Mouse (Mus musculus): ENCODE measurements at regions not wholly inside any gene's neighbourhood (a gene's known extent, or its start where the extent isn't known, plus 50 kb on each side); places are given as distances from the start of the nearest gene placed in this dataset.

DNA sequence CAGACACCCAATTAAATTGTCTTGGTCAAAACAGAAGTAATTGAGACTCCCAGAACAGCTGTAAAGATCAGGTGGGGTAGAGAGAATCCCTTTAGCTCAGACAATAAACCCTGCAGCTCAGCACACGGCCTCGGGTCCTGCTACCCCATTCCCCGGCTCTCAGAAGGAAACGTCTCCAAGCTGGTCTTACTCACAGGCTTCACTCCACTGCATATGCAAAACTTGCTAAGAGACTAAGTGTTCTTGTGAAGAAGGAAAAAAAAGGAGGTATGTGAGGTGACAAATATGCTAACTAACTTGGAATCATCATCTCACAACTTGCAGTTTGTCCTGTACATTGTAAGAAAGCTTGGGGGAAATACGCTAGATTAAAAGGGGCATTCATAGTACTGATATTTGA, 79.6 kb upstream of the Ipo5 start:
- no peak for DNase-seq (ENCODE audit: low spot score)

DNA sequence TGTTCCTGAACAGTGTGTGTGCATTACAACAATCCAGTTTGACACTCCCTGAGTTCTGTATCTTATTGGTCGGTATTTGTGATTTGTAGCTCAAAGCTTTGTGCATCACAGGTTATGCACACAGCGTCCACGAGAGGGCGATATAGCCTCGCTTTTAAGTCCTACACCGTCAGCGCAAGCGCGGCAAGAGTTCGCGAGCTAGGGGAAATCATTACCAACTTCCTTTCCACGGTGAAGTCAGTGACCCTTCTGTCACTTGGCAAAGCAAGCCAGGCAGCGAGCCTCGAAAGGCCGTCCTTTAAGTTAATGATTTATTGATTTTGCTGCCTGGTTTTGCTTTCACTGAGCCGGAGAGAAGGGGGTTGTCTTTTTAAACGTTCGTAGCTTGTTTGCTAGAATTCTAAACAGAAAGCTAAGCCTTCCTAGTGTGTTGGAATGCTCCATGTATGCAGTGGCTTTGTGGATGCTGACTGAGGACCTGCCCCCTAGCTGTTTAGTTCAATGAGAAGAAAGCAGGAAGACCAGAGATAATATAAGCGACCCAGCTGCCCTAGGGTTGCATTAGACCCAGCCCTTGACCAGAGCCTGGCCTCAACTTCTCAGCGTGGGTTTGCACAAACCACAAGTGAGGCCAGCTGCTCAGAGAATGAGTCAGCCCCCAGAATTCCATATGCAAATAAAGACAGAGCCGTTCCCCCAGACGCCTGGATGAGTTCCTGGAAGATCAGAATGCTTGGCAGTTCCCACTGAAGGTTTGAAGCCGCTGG, 79.0 kb upstream of the Ipo5 start:
- DNase-seq (ENCODE audit: low spot score), result peak; percentile 81

- DNase-seq (ENCODE audit: low spot score), result no peak
Measured at GRCm38 (mm10) chr14:120834821-120835220, 76.2 kb upstream of the Ipo5 start.

- no peak for DNase-seq (ENCODE audit: low spot score)
Measured at GRCm38 (mm10) chr14:120835758-120836157, 75.3 kb upstream of the Ipo5 start.

- DNase-seq (ENCODE audit: low spot score), result no peak
Measured at GRCm38 (mm10) chr14:120836535-120837316, 74.3 kb upstream of the Ipo5 start.

DNA sequence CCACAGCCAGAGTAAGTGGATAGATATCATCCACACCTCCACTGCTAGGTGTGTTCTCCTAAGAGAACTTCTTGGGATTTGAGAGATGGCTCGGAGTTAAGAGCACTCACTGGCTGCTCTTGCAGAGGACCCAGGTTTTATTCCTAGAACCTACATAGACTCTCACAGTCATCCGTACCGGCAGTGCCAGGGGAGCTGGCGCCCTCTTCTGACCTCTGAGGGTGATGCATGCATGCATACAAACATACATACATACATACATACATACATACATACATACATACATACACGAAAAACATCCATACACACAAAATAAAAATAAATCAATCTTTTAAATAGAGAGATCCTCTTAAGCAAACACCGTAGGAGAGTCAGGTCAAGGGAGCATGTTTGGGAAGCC, 70.1 kb upstream of the Ipo5 start:
- DNase-seq (ENCODE audit: low spot score), result no peak

DNA sequence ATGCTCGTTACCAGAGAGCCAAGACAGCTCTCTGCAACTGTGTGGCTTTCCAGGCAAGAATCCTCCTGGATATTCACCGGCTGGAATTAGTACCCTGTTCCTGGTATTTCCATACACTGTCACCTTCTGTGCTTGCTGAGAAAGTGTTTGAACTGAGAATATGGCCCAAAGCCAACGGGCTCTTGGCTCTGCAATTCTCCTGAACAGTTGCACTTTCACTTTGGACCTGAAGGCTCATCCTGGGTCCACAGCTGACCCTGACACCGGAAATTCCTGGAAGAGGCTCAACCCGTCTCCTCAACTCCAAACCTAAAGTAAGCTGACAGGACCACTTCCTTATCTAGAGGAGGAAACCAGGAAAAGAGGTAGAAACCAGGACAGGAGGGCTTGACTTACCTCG, 69.7 kb upstream of the Ipo5 start:
- no peak for DNase-seq (ENCODE audit: low spot score)

DNA sequence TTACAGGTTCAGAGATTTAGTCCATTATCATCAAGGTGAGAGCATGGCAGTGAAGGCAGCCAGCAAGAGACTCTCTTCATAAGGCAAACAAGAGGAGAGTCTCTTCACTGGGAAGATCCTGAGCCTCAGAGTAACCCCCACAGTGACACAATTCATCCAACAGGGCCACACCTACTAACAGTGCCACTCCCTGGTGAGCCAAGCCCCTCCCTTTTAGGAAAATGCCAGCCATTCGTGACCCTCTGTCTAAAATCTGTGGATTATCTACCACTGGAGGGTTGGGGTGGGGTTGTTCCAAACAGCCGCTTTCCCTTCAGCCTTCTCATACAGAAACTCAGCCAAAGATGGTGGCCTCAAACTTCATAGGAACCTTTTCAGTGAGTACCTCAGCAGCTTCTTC, 65.9 kb upstream of the Ipo5 start:
- DNase-seq (ENCODE audit: low spot score), result no peak

DNA sequence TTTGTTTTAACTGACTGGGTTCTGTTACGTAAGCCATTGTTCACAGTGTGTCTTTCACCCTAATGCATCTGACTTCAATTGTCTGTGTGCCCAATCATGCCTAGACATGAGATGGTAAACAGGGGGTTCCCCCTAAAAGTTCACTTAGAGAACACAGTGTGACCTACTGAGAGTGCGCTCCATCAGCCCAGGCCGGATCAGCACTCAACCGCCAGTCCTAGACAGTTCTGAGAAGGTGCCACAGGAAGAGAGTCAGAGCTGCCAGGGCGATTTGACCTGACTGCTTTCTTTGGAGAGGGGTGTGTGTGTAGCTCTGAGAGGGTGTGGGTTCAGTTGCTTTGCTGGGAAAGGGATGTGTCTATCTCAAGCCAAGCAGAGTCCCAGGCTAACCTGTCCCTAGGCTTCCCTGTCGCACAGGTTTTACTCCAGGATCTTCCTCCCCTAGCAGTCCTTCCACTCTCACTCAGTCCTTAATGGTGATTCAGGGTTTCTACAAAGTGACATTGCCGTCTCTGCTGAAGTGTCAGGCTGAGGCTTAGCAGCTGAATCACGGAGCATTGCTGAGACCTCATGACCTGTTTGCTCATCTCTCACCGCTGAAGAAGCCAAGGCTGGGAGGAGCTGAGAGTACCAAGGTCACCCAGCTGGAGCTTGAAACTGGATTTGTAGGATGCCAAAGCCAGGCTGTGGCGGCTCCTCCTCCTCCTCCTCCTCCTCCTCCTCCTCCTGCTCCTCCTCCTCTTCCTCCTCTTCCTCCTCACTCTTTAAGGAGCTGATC, 64.8 kb upstream of the Ipo5 start:
- DNase-seq (ENCODE audit: low spot score), result no peak

DNA sequence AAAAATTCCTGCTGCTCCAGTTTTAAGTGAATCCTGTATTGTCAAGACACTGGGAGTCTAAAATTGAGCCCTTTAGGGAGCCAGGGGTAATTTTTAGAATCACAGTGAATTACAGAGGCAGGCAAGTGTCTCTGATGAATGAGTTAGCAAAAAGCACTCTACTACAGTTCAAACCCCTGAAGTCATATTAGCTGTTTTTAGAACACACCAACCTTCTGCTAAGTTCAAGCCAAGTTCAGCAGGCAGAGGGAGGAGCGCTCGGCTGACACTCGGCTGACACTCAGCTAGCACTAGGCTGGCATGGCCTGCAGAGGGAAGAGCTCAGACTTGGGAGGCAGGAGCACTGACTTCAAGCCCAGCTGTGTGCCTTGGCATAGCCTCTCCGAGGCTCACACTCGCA, 64.0 kb upstream of the Ipo5 start:
- DNase-seq (ENCODE audit: low spot score), result no peak

GRCm38 (mm10) chr14:120848083-120848951, 62.7 kb upstream of the Ipo5 start:
- DNase-seq (ENCODE audit: low spot score), result no peak

GRCm38 (mm10) chr14:120849159-120849558, 61.9 kb upstream of the Ipo5 start:
- no peak for DNase-seq (ENCODE audit: low spot score)

DNA sequence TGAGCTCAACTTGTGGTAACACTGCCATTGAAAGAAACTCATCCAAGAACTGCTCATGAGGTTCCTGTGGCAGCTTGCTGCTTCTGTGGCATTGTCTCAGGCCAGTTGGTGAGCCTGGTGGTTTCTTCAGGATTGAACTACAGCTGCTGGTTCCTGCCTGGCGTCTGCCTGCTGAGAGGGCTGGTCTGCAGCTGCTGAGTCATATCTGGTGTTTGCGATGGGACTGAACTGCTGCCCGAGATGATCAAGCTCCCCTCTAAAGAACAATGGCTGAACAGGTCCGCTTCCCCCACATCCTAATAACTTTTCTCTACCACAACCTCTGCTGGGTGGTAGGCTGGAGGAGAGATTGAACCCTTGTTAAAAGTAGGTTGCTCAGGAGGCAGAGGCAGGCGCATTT, 57.4 kb upstream of the Ipo5 start:
- DNase-seq (ENCODE audit: low spot score), result no peak

DNA sequence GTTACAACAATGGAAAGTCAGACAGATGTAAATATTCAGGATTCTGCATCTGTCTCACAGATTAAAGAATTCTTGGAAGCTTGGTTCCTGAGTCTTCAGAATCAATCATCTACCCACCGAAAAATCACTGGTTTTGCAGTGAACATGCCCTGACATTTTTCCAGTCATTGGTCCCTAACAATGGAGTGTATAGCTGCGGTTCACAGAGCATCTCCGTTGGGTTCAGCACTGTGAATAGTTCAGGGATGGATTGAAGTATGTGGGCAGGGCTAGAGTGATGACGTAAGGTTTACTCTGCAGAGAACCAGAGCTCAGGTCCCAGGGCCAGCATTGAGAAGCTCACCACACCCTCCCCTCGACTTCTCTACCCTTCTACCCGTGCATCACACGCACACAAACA, 56.5 kb upstream of the Ipo5 start:
- no peak for DNase-seq (ENCODE audit: low spot score)

DNA sequence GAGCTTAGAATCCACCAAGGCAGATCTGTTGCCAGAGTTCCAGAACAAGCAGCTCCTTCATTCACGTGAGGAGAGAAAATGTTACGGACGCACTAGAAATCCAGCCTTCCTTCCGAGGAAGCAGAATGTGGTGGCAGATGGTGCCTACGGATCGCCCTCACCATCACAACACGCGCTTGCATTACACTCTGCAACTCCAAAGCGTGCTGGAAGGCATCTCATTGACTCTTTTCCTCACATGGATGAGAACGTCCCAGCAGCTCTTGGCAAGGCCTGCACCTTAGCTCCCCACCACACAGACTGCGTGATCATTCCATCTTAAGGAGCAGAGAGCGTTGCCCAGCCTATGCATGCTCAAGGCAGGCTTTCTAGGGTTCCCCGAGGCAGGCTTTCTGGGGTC, 55.8 kb upstream of the Ipo5 start:
- DNase-seq (ENCODE audit: low spot score), result no peak
